Mouse (Mus musculus) midbrain, embryonic 12.5 days (tissue): Measurements from ENCODE around the gene Ror1. TPM values are rescaled to one million over a fixed set of nuclear protein-coding genes. Genes with fewer than 3 reads are reported as not detected.

Experiments used
- ATAC-seq: fragments of 200-750 bp; cut with Nextera tagmentation; 2 replicates; pipeline ENCODE4 v1.8.0; 2017; ENCODE audit warnings: low read depth, moderate TSS enrichment, moderate library complexity; ENCODE audit not compliant: low FRiP score
- H3K27ac ChIP-seq: fragments of 300-500 bp; sonication (generic); replicated peaks from 2 replicates; pipeline ENCODE4 v1.5.1; 2016; ENCODE audit warnings: mild to moderate bottlenecking
- H3K27me3 ChIP-seq: fragments of 300-500 bp; sonication (generic); 2 replicates; pipeline ENCODE4 v1.6.1; 2016; ENCODE audit warnings: mild to moderate bottlenecking
- H3K36me3 ChIP-seq: fragments of 300-500 bp; sonication (generic); 2 replicates; pipeline ENCODE4 v1.6.1; 2016
- H3K4me1 ChIP-seq: fragments of 300-500 bp; sonication (generic); 2 replicates; pipeline ENCODE4 v1.6.1; 2016
- H3K4me2 ChIP-seq: fragments of 300-500 bp; sonication (generic); replicated peaks from 2 replicates; pipeline ENCODE4 v1.6.1; 2016; ENCODE audit warnings: mild to moderate bottlenecking, moderate library complexity
- H3K4me3 ChIP-seq: fragments of 300-500 bp; sonication (generic); 2 replicates; pipeline ENCODE4 v1.5.1; 2016; ENCODE audit warnings: mild to moderate bottlenecking
- H3K9ac ChIP-seq: fragments of 300-500 bp; sonication (generic); replicated peaks from 2 replicates; pipeline ENCODE4 v1.6.1; 2016; ENCODE audit warnings: mild to moderate bottlenecking, moderate library complexity
- H3K9me3 ChIP-seq: fragments of 300-500 bp; sonication (generic); 2 replicates; pipeline ENCODE4 v1.6.1; 2016; ENCODE audit warnings: mild to moderate bottlenecking
- WGBS: fragments of 180-500 bp; shearing (Covaris S2); methylation state at CpG from one replicate; pipeline ENCODE4 v1.1.7; 2016; 5-methylcytosine and 5-hydroxymethylcytosine counted together
- polyA plus RNA-seq: library from polyadenylated mRNA; unstranded; fragments of >200 nt; fragmentation: Nextera tagmentation; extraction: Ambion mirVana; gene quantifications from 2 replicates; pipeline ENCODE4 v1.2.1, GENCODE M21; 2016

The Ror1 gene
- polyA plus RNA-seq, 1 experiment from 2014 or later, result 6.3 TPM

DNA sequence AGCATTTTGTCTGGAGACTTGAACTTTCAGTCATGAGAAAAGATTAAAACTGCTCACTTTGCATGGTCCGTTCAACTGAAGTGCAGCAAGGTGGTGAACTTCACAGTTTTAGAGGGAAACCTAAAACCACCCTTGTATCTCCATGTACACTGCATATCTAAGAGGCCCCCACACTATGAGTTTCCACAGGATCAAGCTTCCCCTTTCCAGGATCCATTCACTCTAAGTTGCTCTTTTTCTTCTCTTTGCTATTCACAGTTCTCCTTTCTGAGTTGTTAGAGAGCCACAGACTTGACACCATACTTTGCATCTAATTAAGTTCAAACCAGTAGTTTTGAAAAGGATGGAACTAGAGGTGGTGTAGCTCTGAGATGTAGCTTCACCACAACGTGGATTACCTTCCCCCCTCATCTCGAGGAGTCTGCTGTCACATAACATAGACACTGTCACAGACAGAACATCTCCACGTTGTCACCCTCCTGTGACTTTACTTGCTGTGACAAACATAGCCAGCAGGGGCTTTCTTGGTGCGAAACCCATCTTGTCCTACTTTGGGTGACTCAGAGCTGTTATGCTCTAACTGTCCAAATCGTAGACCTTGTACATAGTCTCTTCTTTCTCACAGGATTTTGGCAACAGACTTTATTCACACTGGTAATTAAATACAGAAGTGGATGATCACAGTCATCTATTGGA is 146.6 kb downstream of the Ror1 start:
- H3K4me3 ChIP-seq, result no peak overlapping the region
- no peak overlapping the region for H3K4me2 ChIP-seq
- H3K36me3 ChIP-seq, result no peaks in the 10 kb centered on the region
- WGBS, result 79% methylated on average over 6 of the region's 6 CpGs
- H3K27me3 ChIP-seq, result no peaks in the 10 kb centered on the region
- no peaks in the 10 kb centered on the region for H3K9me3 ChIP-seq
- H3K9ac ChIP-seq, result no peak overlapping the region
- no peak for ATAC-seq
- no peaks in the 10 kb centered on the region for H3K4me1 ChIP-seq
- H3K27ac ChIP-seq, result no peak overlapping the region

- 75% methylated on average over 8 of the region's 8 CpGs for WGBS
- H3K4me1 ChIP-seq, result no peaks in the 10 kb centered on the region
- no peaks in the 10 kb centered on the region for H3K9me3 ChIP-seq
- H3K36me3 ChIP-seq, result no peaks in the 10 kb centered on the region
- no peak overlapping the region for H3K4me2 ChIP-seq
- no peak overlapping the region for H3K9ac ChIP-seq
- ATAC-seq, result no peak
- H3K27me3 ChIP-seq, result no peaks in the 10 kb centered on the region
- no peak overlapping the region for H3K27ac ChIP-seq
- no peak overlapping the region for H3K4me3 ChIP-seq
Observed at GRCm38 (mm10) chr4:100244250-100244649, 148.7 kb downstream of the Ror1 start.

GRCm38 (mm10) chr4:100244701-100245100 is 149.1 kb downstream of the Ror1 start:
- H3K4me1 ChIP-seq, result no peaks in the 10 kb centered on the region
- ATAC-seq, result no peak
- WGBS, result 86% methylated on average over 6 of the region's 6 CpGs

DNA sequence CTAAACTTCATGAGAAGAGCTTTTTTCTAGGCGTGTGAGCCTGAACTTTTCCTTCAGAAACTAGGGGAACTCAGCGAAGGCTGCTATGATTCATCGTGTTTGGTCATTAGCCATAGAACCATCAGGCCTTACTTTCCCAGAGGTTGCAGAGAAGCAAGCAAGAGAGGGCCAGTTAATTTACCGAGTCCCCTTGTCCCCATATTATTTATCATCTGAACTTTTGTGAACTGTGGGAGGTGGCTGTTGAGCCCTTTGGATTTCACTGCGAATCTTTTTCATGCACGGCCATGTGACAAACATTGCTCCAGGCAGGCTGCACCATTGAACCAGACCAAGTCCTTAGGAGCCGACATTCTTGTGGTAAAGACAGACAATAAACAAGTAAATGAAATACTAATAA is 152.2 kb downstream of the Ror1 start:
- Histone ChIP-seq H3K9me3 (no peaks in the 10 kb centered on the region), H3K9ac (no peak overlapping the region), H3K27me3 (no peaks in the 10 kb centered on the region), H3K4me2 (no peak overlapping the region), H3K4me1 (no peaks in the 10 kb centered on the region), H3K4me3 (no peak overlapping the region), H3K27ac (no peak overlapping the region), H3K36me3 (no peaks in the 10 kb centered on the region)
- no peak for ATAC-seq
- WGBS, result 86% methylated on average over 7 of the region's 7 CpGs

More at GRCm38 (mm10) chr4:100244701-100245100, 149.1 kb downstream of the Ror1 start:
- Histone ChIP-seq H3K27ac (no peak overlapping the region), H3K4me2 (no peak overlapping the region), H3K4me3 (no peak overlapping the region), H3K9ac (no peak overlapping the region), H3K36me3 (no peaks in the 10 kb centered on the region), H3K27me3 (no peaks in the 10 kb centered on the region), H3K9me3 (no peaks in the 10 kb centered on the region)

DNA sequence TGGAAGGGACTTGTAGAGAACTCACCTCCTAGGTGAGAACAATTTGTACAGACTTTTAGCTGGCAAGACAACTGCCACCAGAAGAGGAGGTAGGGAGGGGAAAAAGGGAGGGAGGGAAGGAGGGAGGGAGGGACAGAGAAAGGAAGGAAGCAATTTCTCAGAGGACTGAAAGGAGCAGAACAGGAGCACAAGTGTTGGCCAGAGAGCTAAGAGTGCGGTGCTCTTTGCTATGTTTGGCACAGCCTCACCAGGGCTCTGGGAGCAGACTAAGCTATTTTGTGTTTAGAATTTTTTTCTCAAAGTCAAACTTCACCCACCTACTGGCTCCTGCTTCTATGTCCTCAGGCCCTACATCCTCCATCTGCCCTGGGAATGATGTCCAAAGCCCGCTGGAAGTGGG is 152.7 kb downstream of the Ror1 start:
- no peak for ATAC-seq
- Histone ChIP-seq H3K9ac (no peak overlapping the region), H3K9me3 (no peaks in the 10 kb centered on the region), H3K27ac (no peak overlapping the region), H3K27me3 (no peaks in the 10 kb centered on the region), H3K36me3 (no peaks in the 10 kb centered on the region), H3K4me2 (no peak overlapping the region), H3K4me3 (no peak overlapping the region), H3K4me1 (no peaks in the 10 kb centered on the region)
- 88% methylated on average over 2 of the region's 2 CpGs for WGBS

GRCm38 (mm10) chr4:100251270-100251669 is 155.7 kb downstream of the Ror1 start:
- Histone ChIP-seq H3K4me2 (no peak overlapping the region), H3K27ac (no peak overlapping the region), H3K36me3 (no peaks in the 10 kb centered on the region), H3K4me3 (no peak overlapping the region), H3K4me1 (no peaks in the 10 kb centered on the region), H3K9me3 (no peaks in the 10 kb centered on the region), H3K27me3 (no peaks in the 10 kb centered on the region), H3K9ac (no peak overlapping the region)
- WGBS, result 73% methylated on average over 2 of the region's 2 CpGs
- no peak for ATAC-seq

DNA sequence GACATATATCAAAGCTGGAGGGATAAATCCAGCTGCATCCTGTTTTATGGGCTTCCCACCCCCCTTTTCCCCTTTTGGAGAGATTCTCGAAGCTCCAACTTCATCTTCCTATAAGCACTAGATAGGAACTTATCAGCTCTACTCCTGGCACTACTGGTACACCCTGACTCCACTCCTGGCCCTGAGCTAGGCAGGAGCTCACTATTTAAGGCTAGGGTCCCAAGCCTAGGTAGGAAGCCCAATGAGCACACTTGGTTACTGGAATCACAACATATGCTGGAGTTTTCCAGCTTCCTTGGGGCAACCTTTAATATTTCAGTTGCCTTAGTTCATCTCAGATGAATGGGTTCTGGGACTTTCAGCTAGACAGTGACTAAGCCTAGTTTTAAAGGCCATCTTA is 156.5 kb downstream of the Ror1 start:
- Histone ChIP-seq H3K36me3 (no peaks in the 10 kb centered on the region), H3K9ac (no peak overlapping the region), H3K4me3 (no peak overlapping the region), H3K4me1 (no peaks in the 10 kb centered on the region), H3K9me3 (no peaks in the 10 kb centered on the region), H3K4me2 (no peak overlapping the region), H3K27ac (no peak overlapping the region), H3K27me3 (no peaks in the 10 kb centered on the region)
- WGBS, result 71% methylated on average over 1 of the region's 1 CpGs
- no peak for ATAC-seq

GRCm38 (mm10) chr4:100252646-100253045 is 157.1 kb downstream of the Ror1 start:
- 76% methylated on average over 10 of the region's 10 CpGs for WGBS
- no peaks in the 10 kb centered on the region for H3K9me3 ChIP-seq
- no peak overlapping the region for H3K4me3 ChIP-seq
- H3K9ac ChIP-seq, result no peak overlapping the region
- H3K27me3 ChIP-seq, result no peaks in the 10 kb centered on the region
- H3K36me3 ChIP-seq, result no peaks in the 10 kb centered on the region
- H3K27ac ChIP-seq, result no peak overlapping the region
- no peaks in the 10 kb centered on the region for H3K4me1 ChIP-seq
- H3K4me2 ChIP-seq, result no peak overlapping the region
- no peak for ATAC-seq

- Histone ChIP-seq H3K27ac (no peak overlapping the region), H3K4me1 (no peaks in the 10 kb centered on the region), H3K9ac (no peak overlapping the region), H3K27me3 (no peaks in the 10 kb centered on the region), H3K36me3 (no peaks in the 10 kb centered on the region), H3K4me3 (no peak overlapping the region), H3K9me3 (no peaks in the 10 kb centered on the region), H3K4me2 (no peak overlapping the region)
- 80% methylated on average over 9 of the region's 9 CpGs for WGBS
- ATAC-seq, result no peak
Observed at GRCm38 (mm10) chr4:100253401-100253800, 157.8 kb downstream of the Ror1 start.

GRCm38 (mm10) chr4:100253831-100254230 is 158.2 kb downstream of the Ror1 start:
- Histone ChIP-seq H3K27me3 (no peaks in the 10 kb centered on the region), H3K9me3 (no peaks in the 10 kb centered on the region), H3K36me3 (no peaks in the 10 kb centered on the region), H3K27ac (no peak overlapping the region), H3K4me1 (no peaks in the 10 kb centered on the region), H3K4me2 (no peak overlapping the region), H3K9ac (no peak overlapping the region), H3K4me3 (no peak overlapping the region)
- 63% methylated on average over 7 of the region's 7 CpGs for WGBS
- no peak for ATAC-seq

- no peaks in the 10 kb centered on the region for H3K36me3 ChIP-seq
- no peaks in the 10 kb centered on the region for H3K27me3 ChIP-seq
- H3K9ac ChIP-seq, result no peak overlapping the region
- no peak overlapping the region for H3K27ac ChIP-seq
- no peaks in the 10 kb centered on the region for H3K4me1 ChIP-seq
- WGBS, result 90% methylated on average over 5 of the region's 5 CpGs
- ATAC-seq, result no peak
- no peak overlapping the region for H3K4me3 ChIP-seq
- no peaks in the 10 kb centered on the region for H3K9me3 ChIP-seq
- H3K4me2 ChIP-seq, result no peak overlapping the region
Observed at GRCm38 (mm10) chr4:100258462-100258861, 162.9 kb downstream of the Ror1 start.

GRCm38 (mm10) chr4:100263917-100264316 is 168.3 kb downstream of the Ror1 start:
- 94% methylated on average over 1 of the region's 1 CpGs for WGBS
- ATAC-seq, result no peak
- H3K27me3 ChIP-seq, result no peaks in the 10 kb centered on the region

More at GRCm38 (mm10) chr4:100263917-100264316, 168.3 kb downstream of the Ror1 start:
- no peaks in the 10 kb centered on the region for H3K36me3 ChIP-seq
- H3K4me3 ChIP-seq, result no peak overlapping the region
- H3K4me1 ChIP-seq, result no peaks in the 10 kb centered on the region
- no peak overlapping the region for H3K9ac ChIP-seq
- H3K9me3 ChIP-seq, result no peaks in the 10 kb centered on the region
- H3K4me2 ChIP-seq, result no peak overlapping the region
- H3K27ac ChIP-seq, result no peak overlapping the region
